Mouse (Mus musculus) lung, adult 2 months (tissue): ENCODE data around the gene Cntfr. TPM values are rescaled to one million over a fixed set of nuclear protein-coding genes. Genes with fewer than 3 reads are reported as not detected.
A peak's percentile ranks its signal among the peaks of the same experiment; 100 is the strongest.

Experiments
- DNase-seq: peaks from one replicate; pipeline ENCODE4 v3.0.0; 2022
- H3K4me1 ChIP-seq: fragments of 200-500 bp; 2 replicates; pipeline ENCODE4 v1.6.1; 2011; ENCODE audit warnings: low read length; ENCODE audit not compliant: control insufficient read depth, insufficient read depth
- H3K4me3 ChIP-seq: fragments of 200-500 bp; replicated peaks from 2 replicates; pipeline ENCODE3; 2011; ENCODE audit warnings: low read depth, mild to moderate bottlenecking, control low read depth, low read length; ENCODE audit errors: extremely low read depth
- CTCF ChIP-seq: fragments of 200-500 bp; IDR thresholded peaks from 2 replicates; pipeline ENCODE4 v1.5.1; 2011; ENCODE audit warnings: mild to moderate bottlenecking, low read length, control low read depth; ENCODE audit not compliant: insufficient read depth
- POLR2A ChIP-seq: fragments of 200-500 bp; IDR thresholded peaks from 2 replicates; pipeline ENCODE4 v1.6.1; 2011; ENCODE audit warnings: low read depth, mild to moderate bottlenecking, control low read depth, low read length, borderline replicate concordance; ENCODE audit errors: extremely low read depth
- WGBS: fragments of 180-500 bp; shearing (Covaris S2); methylation state at CpG from one replicate; pipeline ENCODE4 v1.1.7; 2018; 5-methylcytosine and 5-hydroxymethylcytosine counted together
- polyA plus RNA-seq: library from polyadenylated mRNA; depleted of rRNA; stranded (reverse); fragments of >200 nt; gene quantifications from 2 replicates; pipeline ENCODE4 v1.2.3, GENCODE M21; 2012; rRNA removed

Cntfr gene
- polyA plus RNA-seq, 1 experiment: 10.5 TPM

GRCm38 (mm10) chr4:41615661-41616599, 81.0 kb downstream of the Cntfr start:
- TF ChIP-seq POLR2A (no peak), CTCF (0 out of 2 replicates have a peak, but pooled peaks have one; percentile 4)
- whole genome bisulfite sequencing: 58% methylated on average over 9 of the region's 9 CpGs
- no peak for DNase-seq
- H3K4me1 ChIP-seq: no peaks in the 10 kb centered on the region
- no peak overlapping the region for H3K4me3 ChIP-seq

- no peak overlapping the region for H3K4me3 ChIP-seq
- TF ChIP-seq POLR2A (no peak), CTCF (peak; percentile 96)
- no peaks in the 10 kb centered on the region for H3K4me1 ChIP-seq
- DNase-seq: peak; percentile 78
- WGBS: 7% methylated on average over 7 of the region's 7 CpGs
Observed at GRCm38 (mm10) chr4:41614156-41614555, 82.7 kb downstream of the Cntfr start.

- TF ChIP-seq CTCF (no peak), POLR2A (no peak)
- WGBS: 64% methylated on average over 8 of the region's 8 CpGs
- no peak for DNase-seq
Observed at GRCm38 (mm10) chr4:41612166-41612565, 84.7 kb downstream of the Cntfr start.

DNA sequence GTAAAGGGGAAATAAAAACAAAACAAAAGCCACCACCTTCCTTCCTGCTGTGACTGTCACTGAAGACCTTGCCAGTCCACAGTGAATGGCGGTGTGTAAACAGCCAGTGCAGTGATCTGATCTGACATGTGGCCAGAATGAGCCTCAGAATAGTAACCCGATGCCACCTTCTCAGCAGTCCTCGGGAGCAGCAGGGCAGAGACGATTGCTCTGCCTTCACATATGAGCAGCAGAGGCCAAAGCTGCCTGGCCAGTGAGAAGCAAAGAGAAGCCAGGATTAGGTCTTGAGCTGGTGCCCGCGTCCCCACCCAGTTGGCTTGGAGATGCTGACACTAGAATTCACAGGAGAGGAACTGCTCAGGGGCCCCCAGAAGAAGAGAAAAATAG, 86.3 kb downstream of the Cntfr start:
- WGBS: 30% methylated on average over 6 of the region's 6 CpGs
- DNase-seq: no peak
- H3K4me3 ChIP-seq: no peak overlapping the region
- no peak for TF ChIP-seq CTCF
- H3K4me1 ChIP-seq: no peaks in the 10 kb centered on the region

More at GRCm38 (mm10) chr4:41612166-41612565, 84.7 kb downstream of the Cntfr start:
- no peaks in the 10 kb centered on the region for H3K4me1 ChIP-seq
- H3K4me3 ChIP-seq: no peak overlapping the region

GRCm38 (mm10) chr4:41609681-41610593, 87.0 kb downstream of the Cntfr start:
- 76% methylated on average over 10 of the region's 10 CpGs for WGBS
- peak; percentile 47 for TF ChIP-seq CTCF
- no peak for TF ChIP-seq POLR2A
- Histone ChIP-seq H3K4me1 (no peaks in the 10 kb centered on the region), H3K4me3 (no peak overlapping the region)
- no peak for DNase-seq

Other genes with a start within 250 kb of the Cntfr start
- gene Kif24, start 232.2 kb downstream of the Cntfr start, polyA plus RNA-seq: 0.95 and 1.2 TPM in 2 replicates
- gene Nudt2, start 231.9 kb downstream of the Cntfr start, polyA plus RNA-seq: 7.2 and 11.7 TPM in 2 replicates
- gene AI464131, start 194.0 kb downstream of the Cntfr start, polyA plus RNA-seq: 14.0 and 14.1 TPM in 2 replicates
- gene 1110017D15Rik, start 179.8 kb downstream of the Cntfr start, polyA plus RNA-seq: 40.8 and 50.3 TPM in 2 replicates
- gene Fam219a, start 127.6 kb downstream of the Cntfr start, polyA plus RNA-seq: 63.5 and 94.2 TPM in 2 replicates
- gene Dnaic1, start 127.3 kb downstream of the Cntfr start, polyA plus RNA-seq: 8.2 and 10.3 TPM in 2 replicates
- gene Enho, start 56.8 kb downstream of the Cntfr start, polyA plus RNA-seq: 36.4 and 48.9 TPM in 2 replicates
- 107 and 109 TPM in 2 replicates for gene Il11ra1, start 2.9 kb upstream of the Cntfr start, polyA plus RNA-seq
- 42.8 and 44.3 TPM in 2 replicates for gene Rpp25l, start 16.4 kb upstream of the Cntfr start, polyA plus RNA-seq
- 44.3 and 45.0 TPM in 2 replicates for gene Dctn3, start 26.1 kb upstream of the Cntfr start, polyA plus RNA-seq
- gene Arid3c, start 34.1 kb upstream of the Cntfr start, polyA plus RNA-seq: not detected in 2 replicates
- 95.1 and 103 TPM in 2 replicates for gene Galt, start 58.1 kb upstream of the Cntfr start, polyA plus RNA-seq
- 70.9 and 83.3 TPM in 2 replicates for gene Sigmar1, start 59.1 kb upstream of the Cntfr start, polyA plus RNA-seq
- 34.5 and 43.2 TPM in 2 replicates for gene Ccl27a, start 77.2 kb upstream of the Cntfr start, polyA plus RNA-seq
- gene Gm21541, start 206.5 kb upstream of the Cntfr start, polyA plus RNA-seq: 2.7 and 15.2 TPM in 2 replicates
- 5.4 and 6.0 TPM in 2 replicates for gene Gm20878, start 244.5 kb upstream of the Cntfr start, polyA plus RNA-seq